Mouse (Mus musculus) hindbrain, embryonic 12.5 days (tissue): Measurements from ENCODE around the gene Jam2. TPM values are rescaled to one million over a fixed set of nuclear protein-coding genes. Genes with fewer than 3 reads are reported as not detected.

Experiments
- ATAC-seq: fragments of 200-750 bp; cut with Nextera tagmentation; 2 replicates; pipeline ENCODE4 v1.8.0; 2017; ENCODE audit warnings: moderate TSS enrichment; ENCODE audit not compliant: low FRiP score
- H3K27ac ChIP-seq: fragments of 300-500 bp; sonication (generic); 2 replicates; pipeline ENCODE4 v1.5.1; 2016; ENCODE audit warnings: mild to moderate bottlenecking
- H3K27me3 ChIP-seq: fragments of 300-500 bp; sonication (generic); 2 replicates; pipeline ENCODE4 v1.6.1; 2016; ENCODE audit warnings: mild to moderate bottlenecking
- H3K36me3 ChIP-seq: fragments of 300-500 bp; sonication (generic); 2 replicates; pipeline ENCODE4 v1.6.1; 2016; ENCODE audit warnings: mild to moderate bottlenecking
- H3K4me1 ChIP-seq: fragments of 300-500 bp; sonication (generic); 2 replicates; pipeline ENCODE4 v1.6.1; 2016
- H3K4me2 ChIP-seq: fragments of 300-500 bp; sonication (generic); replicated peaks from 2 replicates; pipeline ENCODE4 v1.6.1; 2016; ENCODE audit warnings: mild to moderate bottlenecking
- H3K4me3 ChIP-seq: fragments of 300-500 bp; sonication (generic); 2 replicates; pipeline ENCODE4 v1.5.1; 2016; ENCODE audit warnings: mild to moderate bottlenecking
- H3K9ac ChIP-seq: fragments of 300-500 bp; sonication (generic); 2 replicates; pipeline ENCODE4 v1.6.1; 2016; ENCODE audit warnings: mild to moderate bottlenecking, moderate library complexity
- H3K9me3 ChIP-seq: fragments of 300-500 bp; sonication (generic); replicated peaks from 2 replicates; pipeline ENCODE4 v1.6.1; 2016; ENCODE audit warnings: mild to moderate bottlenecking
- WGBS: fragments of 180-500 bp; shearing (Covaris S2); methylation state at CpG from one replicate; pipeline ENCODE4 v1.1.7; 2016; 5-methylcytosine and 5-hydroxymethylcytosine counted together
- polyA plus RNA-seq: library from polyadenylated mRNA; unstranded; fragments of >200 nt; fragmentation: Nextera tagmentation; extraction: Ambion mirVana; gene quantifications from 2 replicates; pipeline ENCODE4 v1.2.1, GENCODE M21; 2016

Gene Jam2
- polyA plus RNA-seq, 1 experiment from 2014 or later = 47.8 TPM

GRCm38 (mm10) chr16:84772496-84773267, 1.2 kb upstream of the Jam2 start:
- Histone ChIP-seq H3K4me2 (peak overlapping the region; percentile 86), H3K27me3 (no peaks in the 10 kb centered on the region), H3K27ac (peak overlapping the region; percentile 95), H3K4me3 (peak overlapping the region; percentile 70; the same call in 1 of the 2 replicates), H3K9ac (no peak overlapping the region), H3K4me1 (peaks cover 14% of the 10 kb centered on the region), H3K36me3 (no peaks in the 10 kb centered on the region), H3K9me3 (no peaks in the 10 kb centered on the region)
- 11% methylated on average over 8 of the region's 8 CpGs for WGBS
- peak; percentile 55 for ATAC-seq

DNA sequence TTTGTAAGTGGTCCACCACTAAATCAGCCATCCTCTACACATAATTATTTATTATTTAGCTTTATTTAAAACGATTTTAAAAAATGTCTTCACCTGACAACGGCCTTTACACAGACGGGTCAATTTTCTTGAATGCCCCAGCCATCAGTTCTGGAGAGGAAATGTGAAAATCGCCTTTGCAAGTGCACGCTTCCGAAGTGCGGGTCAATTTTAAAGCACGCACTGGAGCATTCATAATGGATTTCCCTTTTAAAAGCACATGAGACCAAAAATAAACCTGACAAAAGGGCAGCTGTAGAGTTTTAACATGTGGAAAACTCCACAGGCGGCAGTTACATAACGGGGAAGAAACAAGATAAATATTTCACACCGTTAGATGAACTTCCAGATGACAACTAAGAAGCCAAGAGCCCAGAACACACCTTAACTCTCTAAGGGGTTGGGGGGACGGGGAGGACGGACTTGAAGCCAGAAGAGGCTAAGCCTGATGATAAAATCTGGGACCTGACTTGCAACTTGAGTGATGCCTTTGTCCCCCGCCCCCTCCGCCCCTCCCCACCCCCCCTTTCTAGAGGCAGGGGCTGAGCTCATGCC, 558 bp upstream of the Jam2 start:
- no peaks in the 10 kb centered on the region for H3K27me3 ChIP-seq

GRCm38 (mm10) chr16:84774761-84775231, 873 bp downstream of the Jam2 start:
- 0 out of 2 replicates have a peak, but pooled peaks cover 5% of the 10 kb centered on the region for H3K9me3 ChIP-seq
- H3K9ac ChIP-seq = peak overlapping the region; percentile 80
- H3K36me3 ChIP-seq = peaks cover 4% of the 10 kb centered on the region
- WGBS = under 1% methylated on average over 23 of the region's 23 CpGs
- peak overlapping the region; percentile 95 for H3K27ac ChIP-seq
- H3K4me1 ChIP-seq = peaks cover 14% of the 10 kb centered on the region
- no peaks in the 10 kb centered on the region for H3K27me3 ChIP-seq
- peak overlapping the region; percentile 70 for H3K4me3 ChIP-seq
- H3K4me2 ChIP-seq = peak overlapping the region; percentile 86
- ATAC-seq = peak; percentile 36

More for the DNA sequence above, 558 bp upstream of the Jam2 start:
- Histone ChIP-seq H3K4me1 (peaks cover 14% of the 10 kb centered on the region), H3K9ac (peak overlapping the region; percentile 80), H3K4me2 (peak overlapping the region; percentile 86), H3K27ac (peak overlapping the region; percentile 95), H3K9me3 (no peaks in the 10 kb centered on the region), H3K36me3 (peaks cover under 1% of the 10 kb centered on the region; the same call in 1 of the 2 replicates), H3K4me3 (peak overlapping the region; percentile 70)
- WGBS = 2% methylated on average over 15 of the region's 15 CpGs
- ATAC-seq = peak; percentile 44

DNA sequence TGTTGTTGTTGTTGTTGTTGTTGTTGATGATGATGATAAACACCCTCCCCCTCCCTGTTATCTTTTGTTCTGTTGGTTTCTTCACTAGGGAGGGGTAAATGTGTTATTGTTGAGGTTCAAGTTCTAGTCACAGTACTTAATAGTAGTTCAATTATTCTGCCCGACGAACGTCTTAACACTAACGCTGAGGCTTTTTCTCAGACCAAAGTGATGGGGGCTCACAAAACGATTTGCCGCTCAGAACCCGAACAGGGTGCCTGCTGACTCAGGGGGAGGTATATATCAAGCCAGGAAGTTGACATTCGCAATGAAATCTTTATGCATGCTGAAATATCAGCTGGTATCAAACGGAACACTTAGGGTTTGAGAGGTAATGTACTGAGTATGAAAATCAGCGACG, 1.4 kb downstream of the Jam2 start:
- Histone ChIP-seq H3K4me2 (peak overlapping the region; percentile 86), H3K27ac (peak overlapping the region; percentile 95; the same call in 1 of the 2 replicates), H3K4me3 (peak overlapping the region; percentile 70), H3K36me3 (peaks cover 4% of the 10 kb centered on the region), H3K27me3 (no peaks in the 10 kb centered on the region), H3K4me1 (peaks cover 14% of the 10 kb centered on the region), H3K9me3 (0 out of 2 replicates have a peak, but pooled peaks cover 5% of the 10 kb centered on the region), H3K9ac (peak overlapping the region; percentile 80)
- ATAC-seq = no peak
- 25% methylated on average over 11 of the region's 11 CpGs for WGBS

GRCm38 (mm10) chr16:84776089-84776784, 2.3 kb downstream of the Jam2 start:
- WGBS = 53% methylated on average over 7 of the region's 7 CpGs
- Histone ChIP-seq H3K4me3 (peak overlapping the region; percentile 70), H3K9me3 (0 out of 2 replicates have a peak, but pooled peaks cover 5% of the 10 kb centered on the region), H3K9ac (no peak overlapping the region), H3K36me3 (peaks cover 4% of the 10 kb centered on the region), H3K27ac (no peak overlapping the region), H3K27me3 (no peaks in the 10 kb centered on the region), H3K4me2 (peak overlapping the region; percentile 86), H3K4me1 (peaks cover 14% of the 10 kb centered on the region)
- ATAC-seq = no peak

- Histone ChIP-seq H3K9ac (no peak overlapping the region), H3K4me2 (no peak overlapping the region), H3K27ac (no peak overlapping the region), H3K27me3 (no peaks in the 10 kb centered on the region), H3K4me3 (no peak overlapping the region), H3K36me3 (peaks cover 4% of the 10 kb centered on the region), H3K9me3 (0 out of 2 replicates have a peak, but pooled peaks cover 5% of the 10 kb centered on the region), H3K4me1 (peaks cover 9% of the 10 kb centered on the region)
- 85% methylated on average over 6 of the region's 6 CpGs for WGBS
- ATAC-seq = no peak
Measured at GRCm38 (mm10) chr16:84778431-84778830, 4.5 kb downstream of the Jam2 start.

DNA sequence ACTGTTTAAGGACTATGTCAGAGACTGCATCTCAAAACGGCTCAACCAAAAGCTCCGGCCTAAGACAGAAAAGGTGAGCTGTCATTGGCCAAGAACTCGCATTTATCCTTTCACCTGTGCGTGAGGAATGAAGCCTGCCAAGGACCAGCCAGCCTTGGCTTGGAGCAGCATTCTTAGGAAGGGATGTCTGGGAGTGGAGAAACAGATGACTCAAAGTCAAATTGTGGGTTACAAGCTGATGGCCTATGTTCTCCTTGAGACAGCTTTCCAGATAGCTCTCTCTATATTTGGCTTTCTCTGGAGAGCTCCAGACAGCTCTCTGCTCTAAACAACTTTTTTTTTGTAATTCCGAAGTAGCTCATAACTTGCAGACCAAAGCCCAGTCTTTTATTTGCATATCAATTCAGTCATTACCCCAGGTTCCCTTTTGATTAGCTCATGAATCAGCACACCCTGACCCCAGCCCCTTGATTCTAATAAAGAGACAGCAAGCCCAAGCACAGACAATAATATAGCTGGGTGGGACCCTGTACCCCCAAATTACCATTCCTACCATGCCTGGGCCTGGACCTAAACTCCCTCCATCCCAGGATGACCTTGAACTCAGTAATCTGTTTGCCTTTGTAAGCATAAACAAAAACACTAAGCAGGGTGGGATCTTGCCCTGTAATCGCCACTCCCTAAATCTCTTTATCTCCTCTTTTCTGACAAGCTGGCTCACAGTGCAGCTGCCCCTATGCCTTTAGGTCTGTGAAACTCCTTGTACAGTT, 5.1 kb downstream of the Jam2 start:
- Histone ChIP-seq H3K4me3 (no peak overlapping the region), H3K27me3 (no peaks in the 10 kb centered on the region), H3K27ac (no peak overlapping the region), H3K4me2 (no peak overlapping the region), H3K36me3 (peaks cover 4% of the 10 kb centered on the region), H3K4me1 (peaks cover 7% of the 10 kb centered on the region), H3K9me3 (0 out of 2 replicates have a peak, but pooled peaks cover 5% of the 10 kb centered on the region), H3K9ac (no peak overlapping the region)
- ATAC-seq = no peak
- 84% methylated on average over 6 of the region's 6 CpGs for WGBS

DNA sequence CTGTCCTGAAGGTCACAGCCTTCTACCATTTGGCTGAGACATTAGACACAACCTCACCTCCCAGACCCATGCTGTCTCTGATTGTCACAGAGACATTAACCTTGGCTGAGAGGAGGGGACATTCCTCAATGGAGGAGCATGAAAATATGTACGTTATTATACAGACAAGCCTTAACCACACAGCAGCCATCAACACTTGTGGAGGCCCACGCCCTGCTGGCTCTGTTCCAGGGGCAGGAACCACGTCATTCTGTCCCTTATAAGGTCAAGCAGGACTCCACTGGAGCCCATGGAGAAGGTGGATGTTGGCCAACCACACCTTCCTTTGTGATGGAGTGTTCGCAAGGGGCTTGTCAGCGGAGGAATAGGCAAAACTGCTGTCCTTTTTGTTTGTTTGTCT, 5.8 kb downstream of the Jam2 start:
- H3K9me3 ChIP-seq = 0 out of 2 replicates have a peak, but pooled peaks cover 5% of the 10 kb centered on the region
- H3K4me2 ChIP-seq = no peak overlapping the region
- H3K27me3 ChIP-seq = no peaks in the 10 kb centered on the region
- WGBS = 85% methylated on average over 5 of the region's 5 CpGs
- H3K4me1 ChIP-seq = peaks cover 7% of the 10 kb centered on the region
- H3K36me3 ChIP-seq = peaks cover 4% of the 10 kb centered on the region
- H3K4me3 ChIP-seq = no peak overlapping the region
- no peak for ATAC-seq
- no peak overlapping the region for H3K9ac ChIP-seq
- H3K27ac ChIP-seq = no peak overlapping the region

DNA sequence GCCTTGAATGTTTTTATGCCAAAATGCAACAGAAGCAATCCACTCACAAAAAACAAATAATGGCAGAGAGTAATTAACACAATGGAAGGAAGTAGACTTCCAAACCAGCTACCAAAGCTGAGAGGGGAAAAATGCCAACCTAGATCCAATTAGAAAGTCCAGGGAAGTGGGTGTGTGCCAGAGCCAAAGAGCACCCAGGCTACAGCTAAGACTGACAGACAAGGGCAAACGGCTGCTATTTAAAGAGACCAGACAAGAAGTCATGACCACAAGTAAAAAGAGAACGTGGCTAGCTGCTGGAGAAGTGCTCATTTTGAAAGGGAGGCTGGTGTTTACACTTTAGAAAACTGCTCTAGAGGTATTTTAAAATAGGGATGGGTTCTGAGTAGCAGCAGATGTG, 9.4 kb downstream of the Jam2 start:
- WGBS = 73% methylated on average over 2 of the region's 2 CpGs
- H3K27ac ChIP-seq = no peak overlapping the region
- H3K4me2 ChIP-seq = no peak overlapping the region
- H3K9ac ChIP-seq = no peak overlapping the region
- 0 out of 2 replicates have a peak, but pooled peaks cover 5% of the 10 kb centered on the region for H3K9me3 ChIP-seq
- no peaks in the 10 kb centered on the region for H3K27me3 ChIP-seq
- H3K4me3 ChIP-seq = no peak overlapping the region
- peaks cover 4% of the 10 kb centered on the region for H3K36me3 ChIP-seq
- H3K4me1 ChIP-seq = no peaks in the 10 kb centered on the region
- no peak for ATAC-seq

DNA sequence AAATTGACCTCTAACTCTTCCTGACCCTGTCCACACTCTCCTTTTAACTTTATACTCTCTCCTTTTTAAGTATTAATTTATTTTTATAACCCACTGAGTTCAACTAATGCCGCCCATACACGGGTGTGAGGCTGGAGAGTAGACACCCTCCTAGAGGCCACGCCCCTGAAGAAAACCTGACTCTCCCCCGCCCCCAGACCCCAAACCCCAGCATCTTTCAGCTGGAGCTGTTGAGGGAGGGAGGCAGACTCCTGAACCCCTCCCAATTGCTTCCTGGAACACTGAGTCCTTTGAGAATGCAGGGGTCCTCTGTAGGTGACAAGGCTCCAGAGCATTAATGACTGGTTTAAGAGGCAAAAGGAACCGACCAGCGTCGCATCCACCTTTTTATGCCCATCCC, 11.0 kb downstream of the Jam2 start:
- ATAC-seq = no peak
- Histone ChIP-seq H3K9me3 (no peaks in the 10 kb centered on the region), H3K36me3 (no peaks in the 10 kb centered on the region), H3K4me1 (no peaks in the 10 kb centered on the region), H3K4me3 (no peak overlapping the region), H3K9ac (no peak overlapping the region), H3K27me3 (no peaks in the 10 kb centered on the region), H3K4me2 (no peak overlapping the region), H3K27ac (no peak overlapping the region)
- whole genome bisulfite sequencing = 29% methylated on average over 7 of the region's 7 CpGs

DNA sequence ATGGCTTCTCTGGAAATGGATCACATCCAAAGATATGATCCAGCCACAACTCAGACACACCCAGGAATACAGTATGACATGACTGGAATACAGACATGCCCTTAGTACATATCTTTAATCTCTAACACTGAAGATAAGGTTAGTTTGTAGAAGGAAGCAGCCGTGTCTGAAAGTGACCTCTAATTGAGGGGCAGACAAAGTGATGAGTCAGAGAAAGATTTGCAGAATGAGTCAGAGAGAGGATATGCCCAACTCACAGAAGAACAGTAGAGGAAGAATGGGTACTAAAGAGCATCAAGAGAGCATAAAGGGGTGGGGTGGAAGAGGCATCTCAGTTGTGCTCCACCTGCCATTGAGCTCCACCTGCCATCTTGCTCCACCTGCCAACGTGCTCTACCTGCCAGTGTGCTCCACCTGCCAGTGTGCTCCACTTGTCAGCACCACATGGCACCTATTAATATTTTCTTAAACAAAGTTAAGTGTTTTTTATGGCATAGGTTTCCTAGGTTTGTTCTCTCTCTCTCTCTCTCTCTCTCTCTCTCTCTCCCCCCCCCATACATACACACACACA, 16.8 kb downstream of the Jam2 start:
- no peak overlapping the region for H3K9ac ChIP-seq
- H3K9me3 ChIP-seq = 0 out of 2 replicates have a peak, but pooled peaks cover 3% of the 10 kb centered on the region
- H3K4me1 ChIP-seq = no peaks in the 10 kb centered on the region
- no peak overlapping the region for H3K4me3 ChIP-seq
- ATAC-seq = no peak
- no peak overlapping the region for H3K27ac ChIP-seq
- no peak overlapping the region for H3K4me2 ChIP-seq
- H3K27me3 ChIP-seq = no peaks in the 10 kb centered on the region
- 87% methylated on average over 2 of the region's 2 CpGs for WGBS
- H3K36me3 ChIP-seq = 0 out of 2 replicates have a peak, but pooled peaks cover 4% of the 10 kb centered on the region
